Mouse (Mus musculus): ENCODE measurements around the gene Zfp628. TPM values are rescaled to one million over a fixed set of nuclear protein-coding genes. Genes with fewer than 3 reads are reported as not detected.

The Zfp628 gene
- total RNA-seq (2014; rRNA removed): 0.55 and 0.74 TPM in 2 replicates
- 6.2 and 8.3 TPM in 2 replicates for polyA plus RNA-seq (2012; rRNA removed)

GRCm38 (mm10) chr7:4915007-4915665, at the start of gene Zfp628:
Gene Zfp628 (plus strand): TSS chr7:4915217.
- DNase-seq (ENCODE audit: extremely low read depth, low read depth, low spot score): peak; percentile 85
- WGBS: under 1% methylated on average over 56 of the region's 56 CpGs
- peaks cover 3% of the 10 kb centered on the region; the same call in 1 of the 2 replicates for H3K36me3 ChIP-seq (ENCODE audit: control insufficient read depth, insufficient read depth, low read length)
- H3K27ac ChIP-seq (replicated peaks; ENCODE audit: insufficient read depth, low read depth, low read length): peak within 1 kb of the TSS; percentile 72
- TF ChIP-seq POLR2A (IDR thresholded peaks at IDR 0.05; ENCODE audit: extremely low read depth, insufficient read depth, low read length): peak; percentile 78
- no peak for TF ChIP-seq CTCF (IDR thresholded peaks at IDR 0.05; ENCODE audit: low read depth, low read length)
- H3K4me3 ChIP-seq (ENCODE audit: insufficient read depth, low read depth, low read length): peak within 1 kb of the TSS; percentile 95
- no peaks in the 10 kb centered on the region for H3K27me3 ChIP-seq (ENCODE audit: control insufficient read depth, insufficient read depth, low read length)
- peak within 1 kb of the TSS; percentile 95 for H3K9ac ChIP-seq (ENCODE audit: low read depth, low read length)
- peaks cover 14% of the 10 kb centered on the region; the same call in 1 of the 2 replicates for H3K79me2 ChIP-seq (ENCODE audit: control insufficient read depth, insufficient read depth, low read length)
- H3K4me1 ChIP-seq (ENCODE audit: control insufficient read depth, insufficient read depth, low read length): peaks cover 13% of the 10 kb centered on the region

DNA sequence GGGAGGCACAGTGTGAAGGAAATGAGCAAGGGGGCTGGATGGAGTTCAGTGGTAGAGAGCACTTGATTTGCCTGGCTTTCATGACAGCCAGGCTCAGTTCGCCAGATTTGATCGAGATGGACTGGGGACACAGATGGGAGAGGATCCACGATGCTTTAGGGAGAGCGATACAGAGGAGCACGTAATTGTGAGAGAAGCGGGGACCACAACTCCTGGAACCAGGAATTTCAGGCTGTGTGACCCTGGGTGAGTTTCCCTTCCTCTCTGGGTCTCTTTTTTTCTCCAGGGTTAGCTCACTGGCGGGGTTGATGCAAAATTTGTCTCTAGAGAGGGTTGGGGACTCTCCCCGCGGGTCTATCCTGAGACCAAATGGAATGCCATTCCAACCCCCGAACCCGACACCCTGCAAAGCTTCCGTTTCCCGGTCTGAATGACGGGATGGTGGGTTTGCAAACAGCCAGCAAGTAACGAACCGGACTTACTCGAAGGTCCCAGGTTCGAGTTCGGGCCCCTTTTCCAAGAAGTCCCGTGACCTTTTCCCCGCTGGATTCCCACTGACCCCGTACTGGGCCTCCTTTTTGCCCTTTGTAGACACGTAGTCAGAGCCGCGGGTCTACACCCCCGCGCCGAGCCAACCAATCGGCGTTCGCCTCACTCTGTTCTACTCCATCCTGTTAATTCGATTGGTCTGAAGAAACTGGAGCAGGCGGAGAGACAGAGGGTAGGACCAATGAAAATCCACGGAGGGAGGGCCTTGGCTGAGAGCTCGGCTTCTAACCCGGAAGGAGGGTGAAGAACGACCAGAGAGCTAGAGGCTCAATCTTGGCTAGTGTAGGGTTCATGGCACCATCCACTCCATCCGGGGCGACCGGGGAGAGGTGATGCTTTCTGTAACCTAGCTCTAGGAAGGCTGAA, 49.2 kb upstream of the Zfp628 start:
- peak; percentile 99 for DNase-seq (ENCODE audit: extremely low read depth, low read depth, low spot score)
- Histone ChIP-seq H3K4me3 (ENCODE audit: insufficient read depth, low read depth, low read length) (peak overlapping the region; percentile 61), H3K36me3 (ENCODE audit: control insufficient read depth, insufficient read depth, low read length) (no peaks in the 10 kb centered on the region), H3K79me2 (ENCODE audit: control insufficient read depth, insufficient read depth, low read length) (no peaks in the 10 kb centered on the region), H3K4me1 (ENCODE audit: control insufficient read depth, insufficient read depth, low read length) (peaks cover 15% of the 10 kb centered on the region), H3K27me3 (ENCODE audit: control insufficient read depth, insufficient read depth, low read length) (no peaks in the 10 kb centered on the region), H3K27ac (replicated peaks; ENCODE audit: insufficient read depth, low read depth, low read length) (peak overlapping the region; percentile 96), H3K9ac (ENCODE audit: low read depth, low read length) (peak overlapping the region; percentile 85)
- TF ChIP-seq POLR2A (IDR thresholded peaks at IDR 0.05; ENCODE audit: extremely low read depth, insufficient read depth, low read length): peak; percentile 85
- no peak for TF ChIP-seq CTCF (IDR thresholded peaks at IDR 0.05; ENCODE audit: low read depth, low read length)
- 3% methylated on average over 40 of the region's 40 CpGs for WGBS

DNA sequence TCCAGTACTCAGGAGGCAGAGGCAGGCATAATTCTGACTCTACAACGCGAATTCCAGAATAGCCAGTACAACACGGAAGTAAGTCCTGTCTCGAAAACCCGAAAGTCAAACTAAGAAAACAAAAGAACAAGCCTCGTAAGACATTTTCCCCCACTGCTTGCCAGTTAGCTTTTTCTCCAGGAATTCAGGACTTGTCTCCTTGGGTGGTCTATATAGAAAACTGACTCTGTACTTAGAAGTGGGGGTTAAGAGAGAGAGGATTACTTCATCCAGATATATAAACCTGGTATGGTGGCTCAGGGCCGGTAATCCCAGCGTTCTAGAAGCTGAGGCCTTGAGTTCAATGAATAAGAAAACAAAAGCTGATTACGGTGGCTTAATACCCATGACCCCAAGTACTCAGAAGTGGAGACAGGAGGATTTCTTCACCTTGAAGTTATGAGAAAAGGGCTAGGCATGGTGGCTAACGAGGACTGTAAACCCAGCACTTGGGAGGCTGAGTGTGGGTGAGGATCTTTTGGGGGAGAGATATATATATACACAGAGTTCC, 48.3 kb upstream of the Zfp628 start:
- TF ChIP-seq CTCF (IDR thresholded peaks at IDR 0.05; ENCODE audit: low read depth, low read length) (no peak), POLR2A (IDR thresholded peaks at IDR 0.05; ENCODE audit: extremely low read depth, insufficient read depth, low read length) (no peak)
- Histone ChIP-seq H3K27ac (replicated peaks; ENCODE audit: insufficient read depth, low read depth, low read length) (peak overlapping the region; percentile 77), H3K27me3 (ENCODE audit: control insufficient read depth, insufficient read depth, low read length) (no peaks in the 10 kb centered on the region), H3K4me1 (ENCODE audit: control insufficient read depth, insufficient read depth, low read length) (peaks cover 15% of the 10 kb centered on the region), H3K4me3 (ENCODE audit: insufficient read depth, low read depth, low read length) (peak overlapping the region; percentile 46), H3K79me2 (ENCODE audit: control insufficient read depth, insufficient read depth, low read length) (no peaks in the 10 kb centered on the region), H3K9ac (ENCODE audit: low read depth, low read length) (peak overlapping the region; percentile 67), H3K36me3 (ENCODE audit: control insufficient read depth, insufficient read depth, low read length) (no peaks in the 10 kb centered on the region)
- DNase-seq (ENCODE audit: extremely low read depth, low read depth, low spot score): no peak
- WGBS: 20% methylated on average over 10 of the region's 10 CpGs

- WGBS: 67% methylated on average over 6 of the region's 6 CpGs
- no peak for DNase-seq (ENCODE audit: extremely low read depth, low read depth, low spot score)
- no peak within 1 kb of the TSS for H3K4me3 ChIP-seq (ENCODE audit: insufficient read depth, low read depth, low read length)
- no peaks in the 10 kb centered on the region for H3K36me3 ChIP-seq (ENCODE audit: control insufficient read depth, insufficient read depth, low read length)
- H3K4me1 ChIP-seq (ENCODE audit: control insufficient read depth, insufficient read depth, low read length): 0 out of 2 replicates have a peak, but pooled peaks cover 3% of the 10 kb centered on the region
- H3K27ac ChIP-seq (replicated peaks; ENCODE audit: insufficient read depth, low read depth, low read length): no peak within 1 kb of the TSS
- no peaks in the 10 kb centered on the region for H3K27me3 ChIP-seq (ENCODE audit: control insufficient read depth, insufficient read depth, low read length)
- no peak within 1 kb of the TSS for H3K9ac ChIP-seq (ENCODE audit: low read depth, low read length)
- TF ChIP-seq POLR2A (IDR thresholded peaks at IDR 0.05; ENCODE audit: extremely low read depth, insufficient read depth, low read length): no peak
- no peak for TF ChIP-seq CTCF (IDR thresholded peaks at IDR 0.05; ENCODE audit: low read depth, low read length)
- H3K79me2 ChIP-seq (ENCODE audit: control insufficient read depth, insufficient read depth, low read length): no peaks in the 10 kb centered on the region
Measured at GRCm38 (mm10) chr7:4870133-4870532, 44.9 kb upstream of the Zfp628 start, which contains the start of gene Isoc2b. Gene Isoc2b (minus strand): TSS chr7:4870258.

- H3K9ac ChIP-seq (ENCODE audit: low read depth, low read length): peak within 1 kb of the TSS; percentile 91
- H3K4me3 ChIP-seq (ENCODE audit: insufficient read depth, low read depth, low read length): peak within 1 kb of the TSS; percentile 76
- H3K36me3 ChIP-seq (ENCODE audit: control insufficient read depth, insufficient read depth, low read length): no peaks in the 10 kb centered on the region
- H3K79me2 ChIP-seq (ENCODE audit: control insufficient read depth, insufficient read depth, low read length): peaks cover 11% of the 10 kb centered on the region; the same call in 1 of the 2 replicates
- DNase-seq (ENCODE audit: extremely low read depth, low read depth, low spot score): peak; percentile 97
- no peaks in the 10 kb centered on the region for H3K27me3 ChIP-seq (ENCODE audit: control insufficient read depth, insufficient read depth, low read length)
- WGBS: 1% methylated on average over 22 of the region's 22 CpGs
- peak; percentile 100 for TF ChIP-seq POLR2A (IDR thresholded peaks at IDR 0.05; ENCODE audit: extremely low read depth, insufficient read depth, low read length)
- TF ChIP-seq CTCF (IDR thresholded peaks at IDR 0.05; ENCODE audit: low read depth, low read length): peak; percentile 8; the same call in 1 of the 2 replicates
- peaks cover 10% of the 10 kb centered on the region for H3K4me1 ChIP-seq (ENCODE audit: control insufficient read depth, insufficient read depth, low read length)
- H3K27ac ChIP-seq (replicated peaks; ENCODE audit: insufficient read depth, low read depth, low read length): peak within 1 kb of the TSS; percentile 98
Measured at GRCm38 (mm10) chr7:4876753-4877221, 38.2 kb upstream of the Zfp628 start, which contains the start of gene Isoc2a. Gene Isoc2a (plus strand): TSS chr7:4877153.
